Comparison of ENCODE assay signal across 8 mouse cellular contexts in the genomic region with DNA sequence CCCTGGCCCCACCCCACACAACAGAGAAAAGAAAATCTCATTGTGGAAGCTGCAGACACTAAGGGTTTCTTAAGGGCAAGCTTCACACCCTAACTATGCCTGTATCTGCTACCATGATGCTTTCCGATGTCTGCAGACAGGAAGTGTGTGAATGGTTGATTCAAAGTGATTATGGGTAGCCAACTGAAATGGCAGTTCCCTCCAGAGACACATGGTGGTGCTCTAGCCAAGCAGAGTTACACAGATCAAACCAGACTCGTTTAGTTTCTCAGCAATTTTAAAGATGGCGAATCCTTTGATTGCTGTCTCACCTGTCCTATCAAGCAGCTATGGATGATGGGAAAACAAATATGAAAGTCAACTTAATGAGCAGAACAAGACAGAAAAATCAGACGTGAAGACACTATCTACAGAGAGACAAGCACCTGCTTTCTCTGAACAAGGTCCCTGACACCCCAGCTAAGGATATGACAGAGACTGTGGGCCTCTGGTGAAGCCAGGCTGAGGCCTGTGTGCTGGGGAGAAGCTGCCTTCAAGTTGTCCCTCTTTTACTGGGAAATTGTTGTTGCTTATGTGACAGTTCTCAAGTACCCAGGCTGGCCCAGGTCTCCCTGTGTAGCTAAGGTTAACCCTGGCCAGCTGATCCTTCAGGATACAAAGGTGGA. TPM values are rescaled to one million over a fixed set of nuclear protein-coding genes. Genes with fewer than 3 reads are reported as not detected.
A peak's percentile ranks its signal among the peaks of the same experiment; 100 is the strongest.
DNase-seq lines count a peak whose midpoint lies in the region; TF ChIP-seq lines count a peak whose summit lies in the region.

No protein-coding gene starts in this region.

- peaks cover 12% of the 10 kb centered on the region for H3K9me3 ChIP-seq in megakaryocyte, embryonic 14.5 days

- peaks cover 15% of the 10 kb centered on the region for H3K27me3 ChIP-seq in megakaryocyte, embryonic 14.5 days (replicated peaks)

- peak; percentile 91 for DNase-seq in NIH3T3 (ENCODE audit: low read depth)
- peak; percentile 81 for DNase-seq in cerebellum, adult 8-10 months
- peak; percentile 52 to 94 for DNase-seq in frontal cortex, adult 2 months (ENCODE audit: extremely low spot score in 1 of 2, low spot score in 1 of 2)
- DNase-seq in induced T-regulatory cell, adult 2 months (ENCODE audit: low read depth), result peak; percentile 87
- peak; percentile 72 to 84 for DNase-seq in left cerebral cortex, adult 2 months (ENCODE audit: extremely low spot score in 1 of 2, low spot score in 2 of 2)
- peak; percentile 71 for DNase-seq in right cerebral cortex, postnatal 25 days
- peak; percentile 73 to 75 for DNase-seq in urinary bladder, postnatal 36 days (ENCODE audit: low spot score in 2 of 2)

- no peak overlapping the region for H3K4me3 ChIP-seq in left cerebral cortex, adult 2 months
- H3K4me3 ChIP-seq in megakaryocyte, embryonic 14.5 days (replicated peaks), result peak overlapping the region; percentile 62

- intact Hi-C loops in left cerebral cortex, adult 2 months (cut with DNase I), result loop anchor here (1.0 to 5.0 kb wide), 3 partner anchors 103 to 247 kb away; a partner anchor contains a TSS

- H3K4me1 ChIP-seq in megakaryocyte, embryonic 14.5 days, result peaks cover 27% of the 10 kb centered on the region

- H3K36me3 ChIP-seq in megakaryocyte, embryonic 14.5 days (replicated peaks; ENCODE audit: low read length), result peaks cover 9% of the 10 kb centered on the region

- H3K27ac ChIP-seq in left cerebral cortex, adult 2 months, result no peak overlapping the region

- TF ChIP-seq CTCF in left cerebral cortex, adult 2 months (IDR thresholded peaks at IDR 0.05), result peak; percentile 98

RNA-seq across cellular contexts. Expression of a gene that starts 7.4 kb away (rescaled TPM):
- 1.2 and 1.3 TPM in 2 replicates for polyA plus RNA-seq in frontal cortex, adult 2 months (2012; rRNA removed)
- total RNA-seq in left cerebral cortex, adult 2 months (2021), result 1 to 10 TPM; 1.1 to 1.5 TPM
- 1.9 TPM in 1 of 2 replicates, not detected in the other for polyA plus RNA-seq in megakaryocyte, embryonic 14.5 days (2012; ENCODE audit: insufficient read depth, low replicate concordance)
